Mouse (Mus musculus) embryonic facial prominence, embryonic 12.5 days (tissue): Measurements from ENCODE around the gene Rufy1. TPM values are rescaled to one million over a fixed set of nuclear protein-coding genes. Genes with fewer than 3 reads are reported as not detected.

Experiments used
- ATAC-seq: fragments of 200-750 bp; cut with Nextera tagmentation; 2 replicates; pipeline ENCODE4 v1.8.0; 2017; ENCODE audit not compliant: insufficient number of reproducible peaks, insufficient read depth, low FRiP score, low TSS enrichment
- H3K27ac ChIP-seq: fragments of 300-500 bp; sonication (generic); 2 replicates; pipeline ENCODE4 v1.5.1; 2016; ENCODE audit warnings: mild to moderate bottlenecking
- H3K27me3 ChIP-seq: fragments of 300-500 bp; sonication (generic); 2 replicates; pipeline ENCODE4 v1.6.1; 2016; ENCODE audit warnings: mild to moderate bottlenecking, moderate library complexity
- H3K36me3 ChIP-seq: fragments of 300-500 bp; sonication (generic); 2 replicates; pipeline ENCODE4 v1.6.1; 2016; ENCODE audit warnings: mild to moderate bottlenecking
- H3K4me1 ChIP-seq: fragments of 300-500 bp; sonication (generic); 2 replicates; pipeline ENCODE4 v1.6.1; 2016
- H3K4me2 ChIP-seq: fragments of 300-500 bp; sonication (generic); replicated peaks from 2 replicates; pipeline ENCODE4 v1.6.1; 2016; ENCODE audit warnings: mild to moderate bottlenecking, moderate library complexity
- H3K4me3 ChIP-seq: fragments of 300-500 bp; sonication (generic); 2 replicates; pipeline ENCODE4 v1.5.1; 2016; ENCODE audit warnings: mild to moderate bottlenecking
- H3K9ac ChIP-seq: fragments of 300-500 bp; sonication (generic); 2 replicates; pipeline ENCODE4 v1.6.1; 2016; ENCODE audit warnings: mild to moderate bottlenecking, moderate library complexity
- H3K9me3 ChIP-seq: fragments of 300-500 bp; sonication (generic); 2 replicates; pipeline ENCODE4 v1.6.1; 2016; ENCODE audit warnings: mild to moderate bottlenecking, moderate library complexity
- WGBS: fragments of 180-500 bp; shearing (Covaris S2); methylation state at CpG from one replicate; pipeline ENCODE4 v1.1.7; 2016; 5-methylcytosine and 5-hydroxymethylcytosine counted together
- polyA plus RNA-seq: library from polyadenylated mRNA; unstranded; fragments of >200 nt; fragmentation: Nextera tagmentation; extraction: Ambion mirVana; gene quantifications from 2 replicates; pipeline ENCODE4 v1.2.1, GENCODE M21; 2016

Rufy1 gene
- polyA plus RNA-seq, 1 experiment from 2014 or later = 27.1 TPM

GRCm38 (mm10) chr11:50376156-50376790, 54.7 kb downstream of the Rufy1 start:
- Histone ChIP-seq H3K9me3 (no peaks in the 10 kb centered on the region), H3K27me3 (no peaks in the 10 kb centered on the region), H3K27ac (peak overlapping the region; percentile 97), H3K9ac (peak overlapping the region; percentile 77), H3K4me3 (peak overlapping the region; percentile 96), H3K36me3 (peaks cover 13% of the 10 kb centered on the region), H3K4me1 (peaks cover 17% of the 10 kb centered on the region), H3K4me2 (peak overlapping the region; percentile 76)
- 23% methylated on average over 10 of the region's 10 CpGs for WGBS
- no peak for ATAC-seq

- Histone ChIP-seq H3K9me3 (no peaks in the 10 kb centered on the region), H3K27ac (no peak overlapping the region), H3K36me3 (peaks cover 11% of the 10 kb centered on the region), H3K4me1 (peaks cover 16% of the 10 kb centered on the region), H3K4me2 (no peak overlapping the region), H3K27me3 (no peaks in the 10 kb centered on the region), H3K4me3 (no peak overlapping the region), H3K9ac (no peak overlapping the region)
- 84% methylated on average over 5 of the region's 5 CpGs for WGBS
- no peak for ATAC-seq
Measured at GRCm38 (mm10) chr11:50375421-50375820, 55.5 kb downstream of the Rufy1 start.

GRCm38 (mm10) chr11:50374286-50375015, 56.5 kb downstream of the Rufy1 start:
- Histone ChIP-seq H3K4me3 (no peak overlapping the region), H3K27me3 (no peaks in the 10 kb centered on the region), H3K9me3 (no peaks in the 10 kb centered on the region), H3K27ac (no peak overlapping the region), H3K36me3 (peaks cover 4% of the 10 kb centered on the region; the same call in 1 of the 2 replicates), H3K4me2 (no peak overlapping the region), H3K4me1 (peaks cover 10% of the 10 kb centered on the region), H3K9ac (no peak overlapping the region)
- 86% methylated on average over 13 of the region's 13 CpGs for WGBS
- no peak for ATAC-seq

- Histone ChIP-seq H3K4me3 (no peak overlapping the region), H3K27me3 (no peaks in the 10 kb centered on the region), H3K4me2 (no peak overlapping the region), H3K9ac (no peak overlapping the region), H3K9me3 (no peaks in the 10 kb centered on the region), H3K4me1 (peaks cover 8% of the 10 kb centered on the region; the same call in 1 of the 2 replicates), H3K27ac (no peak overlapping the region), H3K36me3 (no peaks in the 10 kb centered on the region)
- WGBS = 97% methylated on average over 1 of the region's 1 CpGs
- no peak for ATAC-seq
Measured at GRCm38 (mm10) chr11:50373621-50374020, 57.3 kb downstream of the Rufy1 start.

- no peak overlapping the region for H3K9ac ChIP-seq
- H3K9me3 ChIP-seq = no peaks in the 10 kb centered on the region
- H3K27ac ChIP-seq = no peak overlapping the region
- H3K4me2 ChIP-seq = no peak overlapping the region
- H3K4me3 ChIP-seq = no peak overlapping the region
- no peaks in the 10 kb centered on the region for H3K36me3 ChIP-seq
- no peak for ATAC-seq
- H3K4me1 ChIP-seq = peaks cover 8% of the 10 kb centered on the region; the same call in 1 of the 2 replicates
- no peaks in the 10 kb centered on the region for H3K27me3 ChIP-seq
Measured at GRCm38 (mm10) chr11:50373086-50373485, 57.8 kb downstream of the Rufy1 start.

- no peak overlapping the region for H3K27ac ChIP-seq
- ATAC-seq = no peak
- H3K4me2 ChIP-seq = peak overlapping the region; percentile 55; the same call in 1 of the 2 replicates
- H3K27me3 ChIP-seq = no peaks in the 10 kb centered on the region
- 96% methylated on average over 1 of the region's 1 CpGs for WGBS
- H3K36me3 ChIP-seq = no peaks in the 10 kb centered on the region
- H3K4me3 ChIP-seq = no peak overlapping the region
- peaks cover 8% of the 10 kb centered on the region; the same call in 1 of the 2 replicates for H3K4me1 ChIP-seq
- H3K9ac ChIP-seq = peak overlapping the region; percentile 16; the same call in 1 of the 2 replicates
- H3K9me3 ChIP-seq = no peaks in the 10 kb centered on the region
Measured at GRCm38 (mm10) chr11:50371911-50372310, 59.0 kb downstream of the Rufy1 start.

GRCm38 (mm10) chr11:50371399-50371841, 59.5 kb downstream of the Rufy1 start:
- H3K27me3 ChIP-seq = no peaks in the 10 kb centered on the region
- peak overlapping the region; percentile 55 for H3K4me2 ChIP-seq
- H3K4me1 ChIP-seq = peaks cover 7% of the 10 kb centered on the region; the same call in 1 of the 2 replicates
- H3K27ac ChIP-seq = 0 out of 2 replicates have a peak overlapping the region, but pooled peaks have one; percentile 50
- H3K9ac ChIP-seq = peak overlapping the region; percentile 16; the same call in 1 of the 2 replicates
- no peaks in the 10 kb centered on the region for H3K9me3 ChIP-seq
- WGBS = 1% methylated on average over 18 of the region's 18 CpGs
- ATAC-seq = no peak
- H3K4me3 ChIP-seq = peak overlapping the region; percentile 35
- no peaks in the 10 kb centered on the region for H3K36me3 ChIP-seq

GRCm38 (mm10) chr11:50370969-50371368, 60.0 kb downstream of the Rufy1 start:
- H3K27ac ChIP-seq = no peak overlapping the region
- H3K4me3 ChIP-seq = no peak overlapping the region
- no peaks in the 10 kb centered on the region for H3K36me3 ChIP-seq
- 49% methylated on average over 4 of the region's 4 CpGs for WGBS
- H3K4me2 ChIP-seq = peak overlapping the region; percentile 55
- no peaks in the 10 kb centered on the region for H3K27me3 ChIP-seq
- no peak for ATAC-seq
- peaks cover 2% of the 10 kb centered on the region; the same call in 1 of the 2 replicates for H3K4me1 ChIP-seq
- H3K9me3 ChIP-seq = no peaks in the 10 kb centered on the region
- H3K9ac ChIP-seq = no peak overlapping the region

- no peak overlapping the region for H3K4me2 ChIP-seq
- no peak overlapping the region for H3K27ac ChIP-seq
- no peak for ATAC-seq
- H3K9me3 ChIP-seq = no peaks in the 10 kb centered on the region
- no peaks in the 10 kb centered on the region for H3K4me1 ChIP-seq
- H3K27me3 ChIP-seq = no peaks in the 10 kb centered on the region
- H3K4me3 ChIP-seq = no peak overlapping the region
- H3K9ac ChIP-seq = no peak overlapping the region
- no peaks in the 10 kb centered on the region for H3K36me3 ChIP-seq
- 90% methylated on average over 5 of the region's 5 CpGs for WGBS
Measured at GRCm38 (mm10) chr11:50369360-50369911, 61.5 kb downstream of the Rufy1 start.

GRCm38 (mm10) chr11:50367531-50367930, 63.4 kb downstream of the Rufy1 start:
- Histone ChIP-seq H3K9me3 (no peaks in the 10 kb centered on the region), H3K4me1 (no peaks in the 10 kb centered on the region), H3K27me3 (no peaks in the 10 kb centered on the region), H3K27ac (no peak overlapping the region), H3K4me3 (no peak overlapping the region), H3K4me2 (no peak overlapping the region), H3K36me3 (no peaks in the 10 kb centered on the region), H3K9ac (no peak overlapping the region)
- WGBS = 92% methylated on average over 9 of the region's 9 CpGs
- ATAC-seq = no peak

- H3K4me2 ChIP-seq = no peak overlapping the region
- no peaks in the 10 kb centered on the region for H3K36me3 ChIP-seq
- no peak overlapping the region for H3K4me3 ChIP-seq
- no peak overlapping the region for H3K27ac ChIP-seq
- H3K9ac ChIP-seq = no peak overlapping the region
- no peaks in the 10 kb centered on the region for H3K9me3 ChIP-seq
- ATAC-seq = no peak
- no peaks in the 10 kb centered on the region for H3K4me1 ChIP-seq
- H3K27me3 ChIP-seq = 0 out of 2 replicates have a peak, but pooled peaks cover 4% of the 10 kb centered on the region
Measured at GRCm38 (mm10) chr11:50365322-50365721, 65.6 kb downstream of the Rufy1 start.

- Histone ChIP-seq H3K9ac (no peak overlapping the region), H3K27me3 (0 out of 2 replicates have a peak, but pooled peaks cover 7% of the 10 kb centered on the region), H3K4me1 (no peaks in the 10 kb centered on the region), H3K4me3 (no peak overlapping the region), H3K36me3 (no peaks in the 10 kb centered on the region), H3K27ac (no peak overlapping the region), H3K9me3 (no peaks in the 10 kb centered on the region), H3K4me2 (no peak overlapping the region)
- no peak for ATAC-seq
- 9% methylated on average over 4 of the region's 4 CpGs for WGBS
Measured at GRCm38 (mm10) chr11:50364548-50364947, 66.4 kb downstream of the Rufy1 start.
